Mouse (Mus musculus): ENCODE data around the gene Nemf. TPM values are rescaled to one million over a fixed set of nuclear protein-coding genes. Genes with fewer than 3 reads are reported as not detected.
"Not testable (repeated sequence)": the region's sequence is repeated elsewhere in the genome, so short reads cannot be mapped to it uniquely, and the experiment has no call there.

Nemf gene
- polyA plus RNA-seq, 1 experiment from 2014 or later = 57.6 TPM

GRCm38 (mm10) chr12:69371421-69371853 is 14.5 kb upstream of the Nemf start:
- Histone ChIP-seq H3K9me3 (replicated peaks) (no peaks in the 10 kb centered on the region), H3K4me2 (peak overlapping the region; percentile 87), H3K27ac (peak overlapping the region; percentile 99), H3K36me3 (no peaks in the 10 kb centered on the region; the same call in 1 of the 2 replicates), H3K9ac (peak overlapping the region; percentile 100), H3K27me3 (no peaks in the 10 kb centered on the region), H3K4me3 (peak overlapping the region; percentile 98), H3K4me1 (replicated peaks) (peaks cover 20% of the 10 kb centered on the region)
- WGBS = 0% methylated on average over 24 of the region's 24 CpGs
- ATAC-seq (replicated peaks; ENCODE audit: insufficient number of reproducible peaks, insufficient read depth, low FRiP score, low read depth) = peak; percentile 78

GRCm38 (mm10) chr12:69370936-69371335 is 14.0 kb upstream of the Nemf start:
- ATAC-seq (replicated peaks; ENCODE audit: insufficient number of reproducible peaks, insufficient read depth, low FRiP score, low read depth) = no peak
- peaks cover 17% of the 10 kb centered on the region for H3K4me1 ChIP-seq (replicated peaks)
- H3K36me3 ChIP-seq = no peaks in the 10 kb centered on the region; the same call in 1 of the 2 replicates
- no peaks in the 10 kb centered on the region for H3K9me3 ChIP-seq (replicated peaks)
- H3K4me2 ChIP-seq = peak overlapping the region; percentile 87
- peak overlapping the region; percentile 99 for H3K27ac ChIP-seq
- H3K9ac ChIP-seq = peak overlapping the region; percentile 100
- 10% methylated on average over 7 of the region's 7 CpGs for WGBS
- H3K27me3 ChIP-seq = no peaks in the 10 kb centered on the region
- H3K4me3 ChIP-seq = peak overlapping the region; percentile 98

GRCm38 (mm10) chr12:69367557-69367956 is 10.6 kb upstream of the Nemf start:
- no peak overlapping the region for H3K9ac ChIP-seq
- no peak overlapping the region for H3K4me2 ChIP-seq
- no peaks in the 10 kb centered on the region for H3K27me3 ChIP-seq
- H3K36me3 ChIP-seq = no peaks in the 10 kb centered on the region
- H3K4me3 ChIP-seq = no peak overlapping the region
- no peaks in the 10 kb centered on the region for H3K9me3 ChIP-seq (replicated peaks)
- WGBS = 52% methylated on average over 2 of the region's 2 CpGs
- peaks cover 10% of the 10 kb centered on the region for H3K4me1 ChIP-seq (replicated peaks)
- ATAC-seq (replicated peaks; ENCODE audit: insufficient number of reproducible peaks, insufficient read depth, low FRiP score, low read depth) = no peak
- no peak overlapping the region for H3K27ac ChIP-seq

- ATAC-seq (replicated peaks; ENCODE audit: insufficient number of reproducible peaks, insufficient read depth, low FRiP score, low read depth) = no peak
- H3K27ac ChIP-seq = no peak overlapping the region
- peaks cover 16% of the 10 kb centered on the region for H3K4me1 ChIP-seq (replicated peaks)
- H3K27me3 ChIP-seq = no peaks in the 10 kb centered on the region
- H3K4me3 ChIP-seq = no peak overlapping the region
- no peaks in the 10 kb centered on the region for H3K36me3 ChIP-seq
- no peak overlapping the region for H3K4me2 ChIP-seq
- H3K9ac ChIP-seq = no peak overlapping the region
- H3K9me3 ChIP-seq (replicated peaks) = no peaks in the 10 kb centered on the region
Observed at GRCm38 (mm10) chr12:69366424-69366823, 9.5 kb upstream of the Nemf start.

GRCm38 (mm10) chr12:69365757-69366156 is 8.8 kb upstream of the Nemf start:
- WGBS = 75% methylated on average over 7 of the region's 7 CpGs
- Histone ChIP-seq H3K4me2 (no peak overlapping the region), H3K27ac (no peak overlapping the region), H3K9me3 (replicated peaks) (no peaks in the 10 kb centered on the region), H3K9ac (no peak overlapping the region), H3K36me3 (no peaks in the 10 kb centered on the region), H3K27me3 (no peaks in the 10 kb centered on the region), H3K4me3 (no peak overlapping the region), H3K4me1 (replicated peaks) (peaks cover 14% of the 10 kb centered on the region)
- ATAC-seq (replicated peaks; ENCODE audit: insufficient number of reproducible peaks, insufficient read depth, low FRiP score, low read depth) = no peak

- Histone ChIP-seq H3K36me3 (no peaks in the 10 kb centered on the region), H3K9ac (peak overlapping the region; percentile 61), H3K4me3 (peak overlapping the region; percentile 62), H3K4me1 (replicated peaks) (peaks cover 13% of the 10 kb centered on the region), H3K27me3 (no peaks in the 10 kb centered on the region), H3K9me3 (replicated peaks) (no peaks in the 10 kb centered on the region), H3K27ac (peak overlapping the region; percentile 81), H3K4me2 (peak overlapping the region; percentile 64)
- WGBS = 5% methylated on average over 32 of the region's 32 CpGs
- no peak; the same call in 1 of the 2 replicates for ATAC-seq (replicated peaks; ENCODE audit: insufficient number of reproducible peaks, insufficient read depth, low FRiP score, low read depth)
Observed at GRCm38 (mm10) chr12:69363899-69364762, 7.2 kb upstream of the Nemf start.

DNA sequence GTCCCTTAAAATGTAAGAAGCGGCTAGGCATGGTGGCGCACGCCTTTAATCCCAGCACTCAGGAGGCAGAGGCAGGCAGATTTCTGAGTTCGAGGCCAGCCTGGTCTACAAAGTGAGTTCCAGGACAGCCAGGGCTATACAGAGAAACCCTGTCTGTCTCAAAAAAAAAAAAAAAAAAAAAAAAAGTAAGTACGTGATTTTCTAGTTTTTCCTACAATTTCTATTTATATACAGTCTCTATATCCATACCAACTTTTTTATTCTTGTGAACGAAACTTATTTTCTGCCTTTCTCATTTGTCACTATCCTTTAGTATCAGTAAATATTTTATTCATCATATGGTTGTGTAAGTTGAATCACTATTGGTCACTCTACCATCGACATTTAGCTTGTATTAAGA is 6.1 kb upstream of the Nemf start:
- H3K4me3 ChIP-seq; ATAC-seq (replicated peaks; ENCODE audit: insufficient number of reproducible peaks, insufficient read depth, low FRiP score, low read depth); H3K36me3 ChIP-seq; H3K27ac ChIP-seq; H3K9me3 ChIP-seq (replicated peaks); H3K27me3 ChIP-seq; H3K9ac ChIP-seq; H3K4me2 ChIP-seq: not testable (repeated sequence)
- 88% methylated on average over 7 of the region's 7 CpGs for WGBS
- H3K4me1 ChIP-seq (replicated peaks) = peaks cover 13% of the 10 kb centered on the region

DNA sequence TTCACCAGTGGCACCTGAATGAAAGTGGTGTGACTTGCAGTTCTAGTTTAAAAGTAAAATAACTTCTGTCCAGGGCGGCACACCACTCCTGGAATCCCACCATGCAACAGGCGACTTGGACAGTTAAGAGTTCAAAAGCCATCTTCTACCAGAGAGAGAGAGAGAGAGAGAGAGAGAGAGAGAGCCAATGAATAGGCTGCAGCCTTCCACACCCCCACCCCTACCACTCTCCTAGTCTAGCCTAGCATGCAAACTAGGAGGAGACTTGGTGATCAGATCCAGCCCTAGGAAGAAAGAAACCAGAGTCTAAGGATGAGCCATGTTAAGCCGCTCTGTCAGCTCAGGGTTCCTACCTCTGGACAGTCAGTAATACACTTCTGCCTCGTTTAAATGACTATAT is 5.4 kb upstream of the Nemf start:
- 43% methylated on average over 4 of the region's 4 CpGs for WGBS
- H3K9ac ChIP-seq = no peak overlapping the region
- ATAC-seq (replicated peaks; ENCODE audit: insufficient number of reproducible peaks, insufficient read depth, low FRiP score, low read depth) = no peak

DNA sequence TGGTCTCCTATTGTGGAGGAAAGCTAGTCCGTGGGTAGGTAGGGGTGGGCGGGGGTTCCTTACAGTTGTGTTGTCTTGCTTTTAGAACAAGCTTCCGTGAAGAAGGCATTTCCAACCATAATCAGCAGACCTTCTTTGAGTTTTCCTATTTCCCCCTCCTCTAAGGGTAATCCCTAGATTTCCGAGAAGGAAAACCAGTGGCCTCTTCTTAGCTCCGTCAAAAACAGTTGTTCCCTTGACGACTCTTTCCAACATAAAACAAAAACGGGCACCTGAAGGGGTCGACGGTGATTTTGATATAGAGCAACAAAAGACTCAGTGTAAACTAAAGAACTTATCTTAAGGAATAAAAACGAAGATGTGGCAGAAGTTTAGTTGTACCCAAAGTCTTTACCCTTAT is 5.0 kb upstream of the Nemf start:
- Histone ChIP-seq H3K4me1 (replicated peaks) (peaks cover 13% of the 10 kb centered on the region), H3K9me3 (replicated peaks) (no peaks in the 10 kb centered on the region), H3K36me3 (no peaks in the 10 kb centered on the region), H3K4me3 (peak overlapping the region; percentile 62), H3K4me2 (peak overlapping the region; percentile 76), H3K9ac (peak overlapping the region; percentile 69), H3K27ac (peak overlapping the region; percentile 96), H3K27me3 (no peaks in the 10 kb centered on the region)
- WGBS = 4% methylated on average over 10 of the region's 10 CpGs
- no peak for ATAC-seq (replicated peaks; ENCODE audit: insufficient number of reproducible peaks, insufficient read depth, low FRiP score, low read depth)

More for the DNA sequence above, 5.4 kb upstream of the Nemf start:
- Histone ChIP-seq H3K27me3 (no peaks in the 10 kb centered on the region), H3K36me3 (no peaks in the 10 kb centered on the region), H3K4me2 (peak overlapping the region; percentile 76), H3K27ac (peak overlapping the region; percentile 21; the same call in 1 of the 2 replicates), H3K4me3 (peak overlapping the region; percentile 62), H3K9me3 (replicated peaks) (no peaks in the 10 kb centered on the region), H3K4me1 (replicated peaks) (peaks cover 13% of the 10 kb centered on the region)

DNA sequence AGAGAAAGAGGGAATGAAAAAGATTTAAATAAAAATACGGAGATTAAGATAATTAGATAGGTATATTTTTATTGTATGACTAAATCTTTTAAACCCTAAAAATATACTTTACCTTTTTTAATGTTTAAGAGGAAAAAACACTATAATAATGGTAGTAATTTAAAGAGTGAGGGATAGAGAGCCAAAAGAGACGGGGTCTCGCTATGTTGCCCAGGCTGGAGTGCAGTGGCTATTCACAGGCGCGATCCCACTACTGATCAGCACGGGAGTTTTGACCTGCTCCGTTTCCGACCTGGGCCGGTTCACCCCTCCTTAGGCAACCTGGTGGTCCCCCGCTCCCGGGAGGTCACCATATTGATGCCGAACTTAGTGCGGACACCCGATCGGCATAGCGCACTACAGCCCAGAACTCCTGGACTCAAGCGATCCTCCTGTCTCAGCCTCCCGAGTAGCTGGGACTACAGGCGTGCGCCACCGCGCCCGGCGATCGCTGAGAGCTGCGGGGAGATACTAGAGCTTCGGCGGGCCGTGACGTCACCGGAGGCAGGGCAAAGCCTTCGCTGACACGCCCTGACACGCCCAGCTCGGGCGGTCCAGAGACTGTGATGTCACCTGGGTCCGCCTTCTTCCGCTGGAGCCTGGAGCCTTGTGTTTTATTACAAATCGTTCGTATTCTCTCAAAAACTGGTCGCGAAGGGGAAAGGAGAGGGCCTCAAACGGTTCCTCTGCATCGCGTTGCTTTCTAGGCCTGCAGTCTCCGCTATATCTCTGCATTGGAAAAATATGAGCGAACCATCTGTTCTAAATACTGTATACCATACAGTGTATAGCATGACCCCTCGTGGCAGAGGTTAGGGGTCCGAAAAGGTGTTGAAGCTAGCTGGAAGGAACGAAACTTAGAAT is 4.3 kb upstream of the Nemf start:
- H3K9me3 ChIP-seq (replicated peaks); H3K36me3 ChIP-seq; H3K27me3 ChIP-seq: not testable (repeated sequence)
- Histone ChIP-seq H3K4me3 (peak overlapping the region; percentile 62), H3K9ac (peak overlapping the region; percentile 69), H3K27ac (peak overlapping the region; percentile 96), H3K4me1 (replicated peaks) (peaks cover 13% of the 10 kb centered on the region), H3K4me2 (peak overlapping the region; percentile 76)
- ATAC-seq (replicated peaks; ENCODE audit: insufficient number of reproducible peaks, insufficient read depth, low FRiP score, low read depth) = peak; percentile 96
- WGBS = under 1% methylated on average over 43 of the region's 50 CpGs

DNA sequence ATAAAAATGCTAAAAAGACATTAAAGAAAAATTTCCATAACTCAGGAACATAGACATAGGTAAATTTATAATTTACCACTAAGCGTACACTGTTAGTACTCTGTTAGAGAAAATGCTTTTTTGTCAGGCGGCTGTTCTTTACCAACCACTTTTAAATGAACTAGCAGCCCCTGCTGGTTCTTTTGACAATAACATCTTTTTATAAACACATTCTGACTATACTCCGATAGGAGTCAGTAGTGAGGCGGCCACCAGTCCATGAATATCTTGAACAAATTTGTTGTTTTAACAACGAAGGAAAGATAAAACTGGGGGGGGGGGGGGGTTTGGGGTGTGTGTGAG is 3.7 kb upstream of the Nemf start:
- no peaks in the 10 kb centered on the region for H3K9me3 ChIP-seq (replicated peaks)
- no peak overlapping the region for H3K4me2 ChIP-seq
- H3K9ac ChIP-seq = no peak overlapping the region
- no peak overlapping the region for H3K27ac ChIP-seq
- ATAC-seq (replicated peaks; ENCODE audit: insufficient number of reproducible peaks, insufficient read depth, low FRiP score, low read depth) = no peak
- H3K36me3 ChIP-seq = no peaks in the 10 kb centered on the region
- H3K4me3 ChIP-seq = no peak overlapping the region
- WGBS = 17% methylated on average over 5 of the region's 5 CpGs
- H3K4me1 ChIP-seq (replicated peaks) = peaks cover 13% of the 10 kb centered on the region
- no peaks in the 10 kb centered on the region for H3K27me3 ChIP-seq
